Mouse (Mus musculus) forebrain, embryonic 16.5 days (tissue): Measurements from ENCODE around the gene Timm9. TPM values are rescaled to one million over a fixed set of nuclear protein-coding genes. Genes with fewer than 3 reads are reported as not detected.
A peak's percentile ranks its signal among the peaks of the same experiment; 100 is the strongest.

Experiments used
- ATAC-seq: fragments of 200-750 bp; cut with Nextera tagmentation; 2 replicates; pipeline ENCODE4 v1.8.0; 2017; ENCODE audit warnings: mild to moderate bottlenecking, moderate library complexity
- H3K27ac ChIP-seq: fragments of 300-500 bp; sonication (generic); 2 replicates; pipeline ENCODE4 v1.5.1; 2014; ENCODE audit warnings: low read length, control low read depth
- H3K27me3 ChIP-seq: fragments of 300-500 bp; sonication (generic); replicated peaks from 2 replicates; pipeline ENCODE4 v1.6.1; 2014; ENCODE audit warnings: low read length; ENCODE audit not compliant: control insufficient read depth, insufficient read depth
- H3K36me3 ChIP-seq: fragments of 300-500 bp; sonication (generic); 2 replicates; pipeline ENCODE4 v1.6.1; 2014; ENCODE audit not compliant: control insufficient read depth, insufficient read depth
- H3K4me1 ChIP-seq: fragments of 300-500 bp; sonication (generic); replicated peaks from 2 replicates; pipeline ENCODE4 v1.6.1; 2014; ENCODE audit warnings: low read length; ENCODE audit not compliant: control insufficient read depth, insufficient read depth
- H3K4me2 ChIP-seq: fragments of 300-500 bp; sonication (generic); 2 replicates; pipeline ENCODE4 v1.6.1; 2014; ENCODE audit warnings: mild to moderate bottlenecking, low read length, control low read depth
- H3K4me3 ChIP-seq: fragments of 300-500 bp; sonication (generic); replicated peaks from 2 replicates; pipeline ENCODE4 v1.5.1; 2014; ENCODE audit warnings: mild to moderate bottlenecking, low read length, control low read depth
- H3K9ac ChIP-seq: fragments of 300-500 bp; sonication (generic); replicated peaks from 2 replicates; pipeline ENCODE4 v1.6.1; 2014; ENCODE audit warnings: low read depth, low read length, control low read depth
- H3K9me3 ChIP-seq: fragments of 300-500 bp; sonication (generic); 2 replicates; pipeline ENCODE4 v1.6.1; 2016; ENCODE audit warnings: low read length; ENCODE audit not compliant: control insufficient read depth
- WGBS: fragments of 180-500 bp; shearing (Covaris S2); extraction: QIAGEN DNeasy Blood & Tissue Kit; methylation state at CpG from one replicate; pipeline ENCODE4 v1.1.7; 2014; 5-methylcytosine and 5-hydroxymethylcytosine counted together
- polyA plus RNA-seq: library from polyadenylated mRNA; unstranded; fragments of >200 nt; fragmentation: Nextera tagmentation; extraction: Ambion mirVana; gene quantifications from 2 replicates; pipeline ENCODE4 v1.2.1, GENCODE M21; 2015

The Timm9 gene
- polyA plus RNA-seq, 1 experiment from 2014 or later: 105 TPM

- H3K36me3 ChIP-seq: peaks cover 42% of the 10 kb centered on the region
- no peaks in the 10 kb centered on the region for H3K4me1 ChIP-seq
- H3K4me3 ChIP-seq: no peak overlapping the region
- H3K27me3 ChIP-seq: no peaks in the 10 kb centered on the region
- no peak overlapping the region for H3K4me2 ChIP-seq
- H3K9me3 ChIP-seq: no peaks in the 10 kb centered on the region
- no peak overlapping the region for H3K9ac ChIP-seq
- ATAC-seq: no peak
- WGBS: 97% methylated on average over 9 of the region's 9 CpGs
- no peak overlapping the region for H3K27ac ChIP-seq
Measured at GRCm38 (mm10) chr12:71148801-71149200, 12.3 kb upstream of the Timm9 start.

GRCm38 (mm10) chr12:71147641-71148040 lies 11.2 kb upstream of the Timm9 start:
- Histone ChIP-seq H3K27ac (no peak overlapping the region), H3K4me2 (no peak overlapping the region), H3K9ac (no peak overlapping the region), H3K4me3 (no peak overlapping the region), H3K27me3 (no peaks in the 10 kb centered on the region), H3K9me3 (no peaks in the 10 kb centered on the region), H3K36me3 (peaks cover 37% of the 10 kb centered on the region), H3K4me1 (no peaks in the 10 kb centered on the region)
- WGBS: 90% methylated on average over 3 of the region's 3 CpGs
- ATAC-seq: no peak

- no peak overlapping the region for H3K9ac ChIP-seq
- no peaks in the 10 kb centered on the region for H3K9me3 ChIP-seq
- no peak overlapping the region for H3K27ac ChIP-seq
- peaks cover 20% of the 10 kb centered on the region for H3K36me3 ChIP-seq
- H3K27me3 ChIP-seq: no peaks in the 10 kb centered on the region
- ATAC-seq: no peak
- peaks cover 21% of the 10 kb centered on the region for H3K4me1 ChIP-seq
- no peak overlapping the region for H3K4me3 ChIP-seq
- no peak overlapping the region for H3K4me2 ChIP-seq
Measured at GRCm38 (mm10) chr12:71141189-71141588, 4.7 kb upstream of the Timm9 start.

GRCm38 (mm10) chr12:71139258-71139828 lies 2.9 kb upstream of the Timm9 start:
- Histone ChIP-seq H3K27ac (no peak overlapping the region), H3K4me1 (peaks cover 30% of the 10 kb centered on the region), H3K4me2 (peak overlapping the region; percentile 15; the same call in 1 of the 2 replicates), H3K27me3 (no peaks in the 10 kb centered on the region), H3K9ac (no peak overlapping the region), H3K9me3 (no peaks in the 10 kb centered on the region), H3K36me3 (peaks cover 14% of the 10 kb centered on the region), H3K4me3 (no peak overlapping the region)
- ATAC-seq: no peak
- 82% methylated on average over 5 of the region's 5 CpGs for WGBS

- H3K4me1 ChIP-seq: peaks cover 30% of the 10 kb centered on the region
- H3K27ac ChIP-seq: no peak overlapping the region
- no peaks in the 10 kb centered on the region for H3K9me3 ChIP-seq
- 5% methylated on average over 11 of the region's 11 CpGs for WGBS
- peak overlapping the region; percentile 97 for H3K4me2 ChIP-seq
- H3K27me3 ChIP-seq: no peaks in the 10 kb centered on the region
- no peak for ATAC-seq
- H3K36me3 ChIP-seq: peaks cover 10% of the 10 kb centered on the region
- peak overlapping the region; percentile 42; the same call in 1 of the 2 replicates for H3K9ac ChIP-seq
- peak overlapping the region; percentile 83 for H3K4me3 ChIP-seq
Measured at GRCm38 (mm10) chr12:71137686-71138085, 1.2 kb upstream of the Timm9 start.

GRCm38 (mm10) chr12:71136974-71137491 lies 549 bp upstream of the Timm9 start:
- no peaks in the 10 kb centered on the region for H3K9me3 ChIP-seq
- no peaks in the 10 kb centered on the region for H3K27me3 ChIP-seq
- H3K4me3 ChIP-seq: peak overlapping the region; percentile 83
- H3K4me1 ChIP-seq: peaks cover 30% of the 10 kb centered on the region
- peak; percentile 84 for ATAC-seq
- H3K36me3 ChIP-seq: peaks cover 5% of the 10 kb centered on the region; the same call in 1 of the 2 replicates
- peak overlapping the region; percentile 97 for H3K4me2 ChIP-seq
- peak overlapping the region; percentile 84 for H3K9ac ChIP-seq
- 0% methylated on average over 30 of the region's 30 CpGs for WGBS
- H3K27ac ChIP-seq: peak overlapping the region; percentile 91

GRCm38 (mm10) chr12:71135581-71135980 lies 903 bp downstream of the Timm9 start:
- Histone ChIP-seq H3K9ac (peak overlapping the region; percentile 13; the same call in 1 of the 2 replicates), H3K27me3 (no peaks in the 10 kb centered on the region), H3K4me1 (peaks cover 30% of the 10 kb centered on the region), H3K4me2 (peak overlapping the region; percentile 85), H3K36me3 (0 out of 2 replicates have a peak, but pooled peaks cover 4% of the 10 kb centered on the region), H3K4me3 (peak overlapping the region; percentile 83), H3K9me3 (no peaks in the 10 kb centered on the region), H3K27ac (no peak overlapping the region)
- 17% methylated on average over 5 of the region's 5 CpGs for WGBS
- ATAC-seq: no peak

GRCm38 (mm10) chr12:71123286-71123685 lies 13.2 kb downstream of the Timm9 start:
- Histone ChIP-seq H3K4me1 (no peaks in the 10 kb centered on the region), H3K4me3 (no peak overlapping the region), H3K27ac (no peak overlapping the region), H3K4me2 (no peak overlapping the region), H3K27me3 (no peaks in the 10 kb centered on the region), H3K9ac (no peak overlapping the region), H3K36me3 (peaks cover 11% of the 10 kb centered on the region), H3K9me3 (no peaks in the 10 kb centered on the region)
- no peak for ATAC-seq
- 91% methylated on average over 9 of the region's 9 CpGs for WGBS

- no peak overlapping the region for H3K4me2 ChIP-seq
- ATAC-seq: no peak
- 91% methylated on average over 10 of the region's 10 CpGs for WGBS
- no peaks in the 10 kb centered on the region for H3K9me3 ChIP-seq
- H3K4me1 ChIP-seq: no peaks in the 10 kb centered on the region
- no peak overlapping the region for H3K4me3 ChIP-seq
- H3K36me3 ChIP-seq: peaks cover 11% of the 10 kb centered on the region
- no peak overlapping the region for H3K9ac ChIP-seq
- H3K27ac ChIP-seq: no peak overlapping the region
- H3K27me3 ChIP-seq: no peaks in the 10 kb centered on the region
Measured at GRCm38 (mm10) chr12:71122731-71123130, 13.8 kb downstream of the Timm9 start.
